ENCODE assay signal across 10 mouse cellular contexts in the genomic region with DNA sequence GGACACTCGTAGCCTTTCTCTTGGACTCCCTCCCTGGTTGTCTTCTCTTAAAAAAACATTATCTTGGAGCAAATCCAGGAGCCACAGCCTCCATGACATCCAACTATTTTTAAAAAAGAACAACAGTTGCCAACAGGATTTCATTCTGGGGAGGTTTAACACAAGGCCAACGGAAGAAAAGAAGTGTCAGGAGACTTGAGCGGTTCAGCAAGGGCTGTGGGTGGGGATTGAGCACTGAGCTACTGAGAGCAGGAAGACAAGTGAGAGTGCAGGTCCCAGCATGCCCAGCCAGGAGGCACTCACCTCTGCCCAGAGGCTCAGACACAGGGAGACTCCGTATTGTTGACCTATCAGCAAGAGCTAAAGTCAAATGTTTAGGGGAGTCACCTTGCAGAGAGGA. TPM values are rescaled to one million over a fixed set of nuclear protein-coding genes. Genes with fewer than 3 reads are reported as not detected.
DNase-seq lines count a peak whose midpoint lies in the region; ATAC-seq and TF ChIP-seq lines count a peak whose summit lies in the region.
"Had no signal": no experiment of that assay in that cellular context is flagged by ENCODE, and none has a peak within 500 bp of the region (broad histone marks: within the 10 kb centered on the region; RNA-seq: fewer than 3 reads in every experiment).

No protein-coding gene starts in this region.

- no peaks in the 10 kb centered on the region for H3K36me3 ChIP-seq in embryonic facial prominence, embryonic 13.5 days
- H3K36me3 ChIP-seq: G1E had no signal

- no peak overlapping the region for H3K9ac ChIP-seq in embryonic facial prominence, embryonic 13.5 days

- H3K27me3 ChIP-seq in embryonic facial prominence, embryonic 13.5 days: no peaks in the 10 kb centered on the region

- WGBS in lung, adult 2 months: 14% methylated on average over 4 of the region's 4 CpGs
- WGBS in embryonic facial prominence, embryonic 13.5 days: 26% methylated on average over 4 of the region's 4 CpGs

- DNase-seq in lung, adult 2 months: no peak
- no peak for DNase-seq in lung, postnatal 4 days
- peak; percentile 33 for DNase-seq in heart, postnatal 4 days
- DNase-seq in lung, postnatal 36 days: peak; percentile 33
- no peak for DNase-seq in cerebellum, postnatal 4 days (ENCODE audit: low spot score in 2 of 2)
- no peak for DNase-seq in gastrocnemius, postnatal 4 days (ENCODE audit: low spot score in 2 of 2)
- no peak for DNase-seq in layer of hippocampus, adult 2 months (ENCODE audit: low spot score in 2 of 2)
- DNase-seq: spleen, adult 18-20 months had no signal

- TF ChIP-seq CTCF in lung, adult 2 months (IDR thresholded peaks at IDR 0.05; ENCODE audit: insufficient read depth, low read length): peak; percentile 12; the same call in 1 of the 2 replicates
- TF ChIP-seq CTCF in layer of hippocampus, adult 2 months (conservative IDR thresholded peaks at IDR 0.05): no peak

- 0 out of 2 replicates have a peak overlapping the region, but pooled peaks have one; percentile 48 for H3K27ac ChIP-seq in embryonic facial prominence, embryonic 13.5 days
- H3K27ac ChIP-seq in layer of hippocampus, adult 2 months: no peak overlapping the region

- H3K4me1 ChIP-seq in lung, adult 2 months (ENCODE audit: control insufficient read depth, insufficient read depth, low read length): peaks cover 11% of the 10 kb centered on the region
- peaks cover 21% of the 10 kb centered on the region for H3K4me1 ChIP-seq in embryonic facial prominence, embryonic 13.5 days

- no peak for TF ChIP-seq POLR2A in lung, adult 2 months (IDR thresholded peaks at IDR 0.05; ENCODE audit: borderline replicate concordance, extremely low read depth, low read depth, low read length)

- no peak overlapping the region for H3K4me2 ChIP-seq in embryonic facial prominence, embryonic 13.5 days

- no peak overlapping the region for H3K4me3 ChIP-seq in lung, adult 2 months (replicated peaks; ENCODE audit: extremely low read depth, low read depth, low read length)
- no peak overlapping the region for H3K4me3 ChIP-seq in embryonic facial prominence, embryonic 13.5 days
- H3K4me3 ChIP-seq in layer of hippocampus, adult 2 months: no peak overlapping the region

- no peaks in the 10 kb centered on the region for H3K9me3 ChIP-seq in embryonic facial prominence, embryonic 13.5 days
- H3K9me3 ChIP-seq: G1E had no signal

- peak; percentile 57; the same call in 1 of the 2 replicates for ATAC-seq in embryonic facial prominence, embryonic 13.5 days (ENCODE audit: insufficient number of reproducible peaks, insufficient read depth, low FRiP score, low TSS enrichment, low read depth)

RNA-seq across cellular contexts. Expression of a gene that starts 28.8 kb away (rescaled TPM):
- polyA plus RNA-seq in lung, adult 2 months (2012; rRNA removed): 23.9 and 31.4 TPM in 2 replicates
- 20.2 and 23.6 TPM in 2 replicates for polyA plus RNA-seq in embryonic facial prominence, embryonic 13.5 days (2015; fragmentation: Nextera tagmentation; extraction: Ambion mirVana)
- 10 to 100 TPM; 46.6 to 49.7 TPM for total RNA-seq in heart, postnatal 4 days (2021)
- 10 to 100 TPM; 23.6 to 31.2 TPM for total RNA-seq in gastrocnemius, postnatal 4 days (2021)
- 10 to 100 TPM; 47.4 to 53.1 TPM for total RNA-seq in layer of hippocampus, adult 2 months (2021)

Comparison
In these comparisons a context has a peak if more than half of its experiments do, and no peak if none do; other contexts are left out.
1. DNase-seq: peak in heart, postnatal 4 days (single experiment) and lung, postnatal 36 days (single experiment); none in lung, adult 2 months (single experiment), lung, postnatal 4 days (0 of 2), cerebellum, postnatal 4 days (0 of 2), gastrocnemius, postnatal 4 days (0 of 2) and layer of hippocampus, adult 2 months (0 of 2).